Mouse (Mus musculus): ENCODE data around the gene Peak1. TPM values are rescaled to one million over a fixed set of nuclear protein-coding genes. Genes with fewer than 3 reads are reported as not detected.

Gene Peak1
- polyA plus RNA-seq, 1 experiment, result 13.0 TPM

DNA sequence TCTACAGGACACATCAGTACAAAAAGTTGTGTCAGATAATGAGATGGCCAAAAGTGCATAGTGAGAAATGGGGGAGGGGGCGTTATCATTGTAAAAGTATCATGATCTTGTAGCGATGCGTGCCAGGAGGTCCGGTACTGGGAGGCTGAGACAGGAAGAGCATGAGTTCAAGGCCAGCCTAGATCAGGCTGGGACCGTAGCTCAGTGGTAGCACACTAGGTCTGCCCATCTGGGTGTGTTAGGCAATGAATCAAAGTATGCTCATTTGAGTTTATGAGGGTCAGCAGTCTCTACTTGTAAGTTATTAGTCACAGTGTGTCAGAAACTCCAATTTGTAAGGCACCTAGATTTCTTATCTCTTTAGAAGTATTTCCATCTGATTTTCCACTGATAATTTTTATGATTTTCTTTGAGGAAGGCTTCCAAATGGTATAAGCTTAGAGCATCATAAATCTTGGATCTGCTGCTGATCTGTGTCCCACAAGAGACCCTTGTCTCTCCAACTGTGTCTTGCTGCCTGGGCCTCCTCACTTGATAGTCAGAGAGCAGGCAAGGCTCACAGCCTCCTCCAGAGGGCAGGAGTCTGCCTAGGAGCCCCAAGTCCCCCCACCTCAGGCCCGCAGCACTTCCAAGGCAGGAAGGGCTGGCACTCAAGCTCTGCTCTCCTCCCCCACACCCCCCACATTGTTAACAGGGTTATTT lies 238.3 kb downstream of the Peak1 start:
- 78% methylated on average over 6 of the region's 6 CpGs for WGBS
- peaks cover 2% of the 10 kb centered on the region; the same call in 1 of the 2 replicates for H3K4me1 ChIP-seq (ENCODE audit: control insufficient read depth, insufficient read depth, insufficient read length, low read length)

GRCm38 (mm10) chr9:56177354-56177753 lies 240.5 kb downstream of the Peak1 start:
- no peaks in the 10 kb centered on the region for H3K27me3 ChIP-seq (ENCODE audit: control insufficient read depth, insufficient read depth, low read length)
- WGBS, result 85% methylated on average over 4 of the region's 4 CpGs
- no peak overlapping the region for H3K4me3 ChIP-seq (ENCODE audit: low read depth, low read length)
- H3K27ac ChIP-seq (ENCODE audit: insufficient read depth, low read depth, low read length), result no peak overlapping the region
- TF ChIP-seq CTCF (IDR thresholded peaks at IDR 0.05; ENCODE audit: extremely low read depth, insufficient read length, insufficient replicate concordance, low read depth, low read length) (no peak), POLR2A (IDR thresholded peaks at IDR 0.05; ENCODE audit: low read depth, low read length) (no peak)
- H3K4me1 ChIP-seq (ENCODE audit: control insufficient read depth, insufficient read depth, insufficient read length, low read length), result peaks cover 7% of the 10 kb centered on the region
- no peaks in the 10 kb centered on the region for H3K36me3 ChIP-seq (ENCODE audit: control insufficient read depth, insufficient read depth, low read length)

More for the DNA sequence above, 238.3 kb downstream of the Peak1 start:
- no peaks in the 10 kb centered on the region for H3K27me3 ChIP-seq (ENCODE audit: control insufficient read depth, insufficient read depth, low read length)
- no peak overlapping the region for H3K27ac ChIP-seq (ENCODE audit: insufficient read depth, low read depth, low read length)
- H3K4me3 ChIP-seq (ENCODE audit: low read depth, low read length), result no peak overlapping the region
- TF ChIP-seq CTCF (IDR thresholded peaks at IDR 0.05; ENCODE audit: extremely low read depth, insufficient read length, insufficient replicate concordance, low read depth, low read length) (peak; percentile 37; the same call in 1 of the 2 replicates), POLR2A (IDR thresholded peaks at IDR 0.05; ENCODE audit: low read depth, low read length) (no peak)
- H3K36me3 ChIP-seq (ENCODE audit: control insufficient read depth, insufficient read depth, low read length), result no peaks in the 10 kb centered on the region

GRCm38 (mm10) chr9:56175316-56175715 lies 242.6 kb downstream of the Peak1 start:
- Histone ChIP-seq H3K4me1 (ENCODE audit: control insufficient read depth, insufficient read depth, insufficient read length, low read length) (peaks cover 7% of the 10 kb centered on the region), H3K36me3 (ENCODE audit: control insufficient read depth, insufficient read depth, low read length) (no peaks in the 10 kb centered on the region), H3K27me3 (ENCODE audit: control insufficient read depth, insufficient read depth, low read length) (no peaks in the 10 kb centered on the region), H3K4me3 (ENCODE audit: low read depth, low read length) (no peak overlapping the region), H3K27ac (ENCODE audit: insufficient read depth, low read depth, low read length) (no peak overlapping the region)
- WGBS, result 95% methylated on average over 3 of the region's 3 CpGs
- TF ChIP-seq POLR2A (IDR thresholded peaks at IDR 0.05; ENCODE audit: low read depth, low read length) (no peak), CTCF (IDR thresholded peaks at IDR 0.05; ENCODE audit: extremely low read depth, insufficient read length, insufficient replicate concordance, low read depth, low read length) (no peak)

DNA sequence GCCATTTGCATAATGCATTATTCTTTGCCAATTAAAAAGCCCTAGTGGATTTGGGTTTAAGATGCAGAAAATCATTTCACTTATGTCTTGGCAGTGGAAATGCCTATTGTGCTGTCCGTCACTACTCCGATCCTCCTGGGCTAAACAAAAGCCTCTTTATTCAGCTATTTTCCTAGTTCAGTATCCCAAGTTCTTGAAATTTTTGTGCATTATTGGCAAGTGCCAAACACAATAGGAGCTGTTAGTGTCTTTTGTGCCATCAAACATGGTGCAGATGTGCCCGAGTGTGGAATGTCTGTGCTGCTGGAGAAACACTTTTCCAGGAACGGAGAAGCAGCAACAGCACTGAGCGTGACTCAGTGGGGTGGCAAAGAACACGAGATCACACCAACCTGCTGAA lies 250.2 kb downstream of the Peak1 start:
- no peak overlapping the region for H3K27ac ChIP-seq (ENCODE audit: insufficient read depth, low read depth, low read length)
- no peak overlapping the region for H3K4me3 ChIP-seq (ENCODE audit: low read depth, low read length)
- H3K36me3 ChIP-seq (ENCODE audit: control insufficient read depth, insufficient read depth, low read length), result no peaks in the 10 kb centered on the region
- H3K27me3 ChIP-seq (ENCODE audit: control insufficient read depth, insufficient read depth, low read length), result no peaks in the 10 kb centered on the region
- TF ChIP-seq POLR2A (IDR thresholded peaks at IDR 0.05; ENCODE audit: low read depth, low read length) (no peak), CTCF (IDR thresholded peaks at IDR 0.05; ENCODE audit: extremely low read depth, insufficient read length, insufficient replicate concordance, low read depth, low read length) (no peak)
- WGBS, result 87% methylated on average over 6 of the region's 6 CpGs
- H3K4me1 ChIP-seq (ENCODE audit: control insufficient read depth, insufficient read depth, insufficient read length, low read length), result no peaks in the 10 kb centered on the region

DNA sequence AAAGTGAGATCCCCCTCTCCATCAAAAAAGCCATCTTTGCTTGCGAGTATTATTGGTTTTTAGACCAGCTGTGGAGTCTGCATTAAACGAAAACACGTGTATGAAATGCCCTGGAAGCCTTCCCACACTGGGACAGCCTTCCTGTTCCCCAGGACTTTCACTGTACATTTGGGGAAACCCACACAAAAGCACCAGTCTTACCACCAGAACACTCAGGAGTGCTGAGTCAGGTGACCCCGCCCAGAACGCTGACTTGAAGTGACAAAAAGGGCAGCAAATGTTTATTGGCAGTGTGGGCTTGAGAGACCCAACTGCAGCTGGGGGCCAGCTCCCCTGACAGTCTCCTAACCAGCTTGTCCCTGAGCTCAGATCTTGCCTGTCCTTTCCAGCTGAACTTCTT lies 251.7 kb downstream of the Peak1 start:
- Histone ChIP-seq H3K36me3 (ENCODE audit: control insufficient read depth, insufficient read depth, low read length) (no peaks in the 10 kb centered on the region), H3K27me3 (ENCODE audit: control insufficient read depth, insufficient read depth, low read length) (no peaks in the 10 kb centered on the region), H3K4me1 (ENCODE audit: control insufficient read depth, insufficient read depth, insufficient read length, low read length) (no peaks in the 10 kb centered on the region), H3K27ac (ENCODE audit: insufficient read depth, low read depth, low read length) (no peak overlapping the region), H3K4me3 (ENCODE audit: low read depth, low read length) (no peak overlapping the region)
- WGBS, result 52% methylated on average over 5 of the region's 5 CpGs
- TF ChIP-seq POLR2A (IDR thresholded peaks at IDR 0.05; ENCODE audit: low read depth, low read length), result no peak
- no peak for TF ChIP-seq CTCF (IDR thresholded peaks at IDR 0.05; ENCODE audit: extremely low read depth, insufficient read length, insufficient replicate concordance, low read depth, low read length)

DNA sequence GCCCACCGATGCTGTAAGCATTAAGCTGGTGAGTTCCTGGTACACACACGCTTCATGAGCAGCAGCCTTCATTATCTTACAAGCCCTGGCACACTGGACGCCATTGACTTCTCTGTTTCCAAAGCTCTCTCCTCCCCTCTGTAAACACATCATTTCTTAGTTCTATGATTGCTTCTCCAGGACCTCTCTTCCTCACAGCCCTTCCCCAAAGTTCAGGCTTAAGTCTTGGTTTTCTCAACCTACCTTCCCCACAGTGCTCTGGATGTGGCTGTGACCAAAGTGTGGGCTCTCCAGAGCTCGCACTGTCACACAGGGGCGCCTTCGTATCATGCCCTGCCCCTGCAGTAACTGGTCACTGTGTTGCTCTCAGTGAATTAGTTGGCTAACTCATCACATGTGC lies 252.5 kb downstream of the Peak1 start, which contains the start of gene Tspan3:
Tspan3 (minus strand) TSS at position 101 of the 400 bp plus-strand sequence.
- no peak within 1 kb of the TSS for H3K27ac ChIP-seq (ENCODE audit: insufficient read depth, low read depth, low read length)
- 88% methylated on average over 6 of the region's 6 CpGs for WGBS

DNA sequence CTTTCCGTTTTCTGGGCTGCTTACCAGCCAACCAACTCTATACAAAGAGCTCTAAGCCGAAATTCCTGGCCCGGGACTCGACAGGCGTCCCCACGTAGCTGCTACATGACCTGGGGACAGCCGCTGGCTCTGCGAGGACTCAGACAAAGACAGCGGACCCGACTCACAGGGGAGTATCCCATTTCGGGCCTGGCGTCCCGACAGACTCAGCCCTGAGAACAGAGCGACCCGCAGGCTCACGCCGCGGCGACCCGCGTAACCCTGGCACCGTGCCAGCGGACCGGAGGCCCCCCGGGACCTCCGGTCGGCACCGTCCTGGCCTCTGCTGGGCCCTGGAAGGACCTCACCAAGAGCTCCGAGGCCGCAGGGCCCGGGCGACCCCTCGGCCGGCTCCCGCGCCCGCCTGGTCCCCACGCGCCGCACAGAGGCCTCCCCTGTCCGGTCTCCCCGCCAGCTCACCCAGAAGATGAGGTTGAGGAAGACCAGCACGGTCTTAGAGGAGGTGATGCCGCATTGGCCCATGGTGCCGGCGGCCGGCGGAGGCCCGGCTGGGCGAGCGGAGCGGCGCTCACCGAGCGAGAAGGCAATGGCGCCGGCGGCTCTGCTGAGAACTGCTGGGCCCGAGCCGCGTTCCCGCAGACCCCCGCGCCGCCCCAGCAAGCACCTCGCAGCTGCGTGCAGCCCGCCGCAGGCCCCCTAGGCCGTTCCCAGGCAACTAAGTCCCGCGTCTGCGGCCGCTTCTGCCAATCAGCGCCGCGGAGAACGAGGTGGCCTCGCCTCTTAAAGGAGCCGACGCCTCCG lies 257.3 kb downstream of the Peak1 start:
- H3K4me1 ChIP-seq (ENCODE audit: control insufficient read depth, insufficient read depth, insufficient read length, low read length), result peaks cover 7% of the 10 kb centered on the region
- H3K27me3 ChIP-seq (ENCODE audit: control insufficient read depth, insufficient read depth, low read length), result no peaks in the 10 kb centered on the region
- H3K36me3 ChIP-seq (ENCODE audit: control insufficient read depth, insufficient read depth, low read length), result no peaks in the 10 kb centered on the region
- TF ChIP-seq CTCF (IDR thresholded peaks at IDR 0.05; ENCODE audit: extremely low read depth, insufficient read length, insufficient replicate concordance, low read depth, low read length) (no peak), POLR2A (IDR thresholded peaks at IDR 0.05; ENCODE audit: low read depth, low read length) (peak; percentile 60)
- WGBS, result under 1% methylated on average over 81 of the region's 82 CpGs
- peak overlapping the region; percentile 92 for H3K4me3 ChIP-seq (ENCODE audit: low read depth, low read length)
- H3K27ac ChIP-seq (ENCODE audit: insufficient read depth, low read depth, low read length), result peak overlapping the region; percentile 98

More for the DNA sequence above, 252.5 kb downstream of the Peak1 start, which contains the start of gene Tspan3:
- no peaks in the 10 kb centered on the region for H3K27me3 ChIP-seq (ENCODE audit: control insufficient read depth, insufficient read depth, low read length)
- H3K36me3 ChIP-seq (ENCODE audit: control insufficient read depth, insufficient read depth, low read length), result no peaks in the 10 kb centered on the region
- no peaks in the 10 kb centered on the region for H3K4me1 ChIP-seq (ENCODE audit: control insufficient read depth, insufficient read depth, insufficient read length, low read length)
- H3K4me3 ChIP-seq (ENCODE audit: low read depth, low read length), result no peak within 1 kb of the TSS
- TF ChIP-seq CTCF (IDR thresholded peaks at IDR 0.05; ENCODE audit: extremely low read depth, insufficient read length, insufficient replicate concordance, low read depth, low read length), result no peak
- no peak for TF ChIP-seq POLR2A (IDR thresholded peaks at IDR 0.05; ENCODE audit: low read depth, low read length)

Data from small intestine, adult 2 months (tissue).